Mouse (Mus musculus) neutrophil, adult 5-6 weeks (primary cell): ENCODE data around the gene Zfp358. TPM values are rescaled to one million over a fixed set of nuclear protein-coding genes. Genes with fewer than 3 reads are reported as not detected.

Experiments used
- ATAC-seq: fragments of 151-379, 151-347 bp; 2 replicates; pipeline ENCODE4 v1.8.0; 2017; ENCODE audit warnings: mild to moderate bottlenecking, moderate TSS enrichment; ENCODE audit not compliant: insufficient number of reproducible peaks, poor library complexity, low FRiP score, severe bottlenecking; ENCODE audit errors: extremely low read depth
- total RNA-seq: library from RNA; stranded (forward); fragments of 200-1000 nt; gene quantifications from 2 replicates; pipeline ENCODE4 v1.2.3, GENCODE M21; 2017

The Zfp358 gene
- total RNA-seq, 1 experiment from 2014 or later, result 3.6 TPM

DNA sequence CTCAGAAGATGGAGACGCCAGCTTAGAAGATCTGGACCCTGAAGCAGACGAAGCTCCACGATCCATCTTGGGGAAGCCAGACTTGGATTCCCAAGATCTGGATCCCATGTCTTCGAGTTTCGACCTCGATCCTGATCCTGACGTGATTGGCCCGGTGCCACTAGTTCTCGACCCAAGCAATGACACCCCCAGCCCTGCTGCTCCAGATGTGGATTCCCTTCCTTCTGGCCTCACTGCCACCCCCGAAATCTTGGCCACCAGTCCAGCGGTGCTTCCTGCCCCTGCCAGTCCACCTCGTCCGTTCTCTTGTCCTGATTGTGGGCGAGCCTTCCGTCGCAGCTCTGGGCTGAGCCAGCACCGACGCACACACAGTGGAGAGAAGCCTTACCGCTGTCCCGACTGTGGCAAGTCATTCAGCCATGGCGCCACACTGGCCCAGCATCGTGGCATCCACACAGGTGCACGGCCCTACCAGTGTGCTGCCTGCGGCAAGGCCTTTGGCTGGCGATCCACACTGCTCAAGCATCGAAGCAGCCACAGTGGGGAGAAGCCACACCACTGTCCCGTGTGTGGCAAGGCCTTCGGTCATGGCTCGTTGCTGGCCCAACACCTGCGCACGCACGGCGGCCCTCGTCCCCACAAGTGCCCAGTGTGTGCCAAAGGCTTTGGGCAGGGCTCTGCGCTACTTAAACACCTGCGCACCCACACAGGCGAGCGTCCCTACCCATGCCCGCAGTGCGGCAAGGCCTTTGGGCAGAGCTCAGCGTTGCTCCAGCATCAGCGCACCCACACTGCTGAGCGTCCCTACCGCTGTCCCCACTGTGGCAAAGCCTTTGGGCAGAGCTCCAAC is 2.9 kb downstream of the Zfp358 start:
- ATAC-seq, result no peak

- no peak for ATAC-seq
Measured at GRCm38 (mm10) chr8:3496428-3496748, 3.5 kb downstream of the Zfp358 start.

DNA sequence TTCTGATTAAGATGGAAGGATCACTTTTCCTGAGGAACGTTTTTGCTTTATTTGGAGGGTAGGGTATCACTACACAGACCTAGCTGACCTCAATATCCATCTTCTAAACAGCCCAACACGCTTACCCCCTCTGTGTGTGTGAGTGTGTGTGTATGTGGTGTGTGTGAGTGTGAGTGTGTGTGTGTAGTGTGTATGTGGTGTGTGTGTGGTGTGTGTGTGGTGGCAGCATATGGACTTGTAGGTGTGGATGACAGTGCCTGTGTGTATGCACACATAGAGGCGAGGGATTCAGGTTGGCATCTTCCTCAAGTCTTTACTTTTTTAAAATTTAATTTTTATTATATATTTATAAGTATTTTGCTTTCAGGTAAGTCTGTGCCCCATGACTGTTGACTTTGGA is 5.6 kb downstream of the Zfp358 start:
- ATAC-seq, result no peak

- ATAC-seq, result no peak
Measured at GRCm38 (mm10) chr8:3499751-3500150, 6.8 kb downstream of the Zfp358 start.

GRCm38 (mm10) chr8:3500235-3501090 is 7.5 kb downstream of the Zfp358 start, which contains the start of gene Mcoln1:
Mcoln1 (plus strand) TSS chr8:3500457.
- peak; percentile 67 for ATAC-seq

DNA sequence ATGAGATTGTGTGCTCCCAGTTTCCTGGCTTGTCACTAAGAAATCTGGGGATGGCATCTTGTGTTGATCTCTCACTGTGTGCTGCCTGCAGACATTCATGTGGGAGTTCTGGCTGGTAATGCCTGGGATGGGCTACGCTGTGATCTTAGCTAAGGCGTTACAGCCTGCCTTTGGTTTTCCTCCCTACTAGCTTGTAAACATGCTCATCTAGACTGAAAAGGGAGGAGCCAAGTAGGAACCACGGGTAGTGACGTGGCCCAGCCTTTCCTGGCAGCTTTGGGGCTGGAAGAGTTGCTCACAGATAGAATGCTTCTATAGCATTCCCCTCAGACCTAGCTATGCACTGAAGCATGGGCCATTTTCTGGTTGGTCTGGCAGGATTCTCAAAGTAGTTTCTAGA is 9.3 kb downstream of the Zfp358 start:
- no peak for ATAC-seq

DNA sequence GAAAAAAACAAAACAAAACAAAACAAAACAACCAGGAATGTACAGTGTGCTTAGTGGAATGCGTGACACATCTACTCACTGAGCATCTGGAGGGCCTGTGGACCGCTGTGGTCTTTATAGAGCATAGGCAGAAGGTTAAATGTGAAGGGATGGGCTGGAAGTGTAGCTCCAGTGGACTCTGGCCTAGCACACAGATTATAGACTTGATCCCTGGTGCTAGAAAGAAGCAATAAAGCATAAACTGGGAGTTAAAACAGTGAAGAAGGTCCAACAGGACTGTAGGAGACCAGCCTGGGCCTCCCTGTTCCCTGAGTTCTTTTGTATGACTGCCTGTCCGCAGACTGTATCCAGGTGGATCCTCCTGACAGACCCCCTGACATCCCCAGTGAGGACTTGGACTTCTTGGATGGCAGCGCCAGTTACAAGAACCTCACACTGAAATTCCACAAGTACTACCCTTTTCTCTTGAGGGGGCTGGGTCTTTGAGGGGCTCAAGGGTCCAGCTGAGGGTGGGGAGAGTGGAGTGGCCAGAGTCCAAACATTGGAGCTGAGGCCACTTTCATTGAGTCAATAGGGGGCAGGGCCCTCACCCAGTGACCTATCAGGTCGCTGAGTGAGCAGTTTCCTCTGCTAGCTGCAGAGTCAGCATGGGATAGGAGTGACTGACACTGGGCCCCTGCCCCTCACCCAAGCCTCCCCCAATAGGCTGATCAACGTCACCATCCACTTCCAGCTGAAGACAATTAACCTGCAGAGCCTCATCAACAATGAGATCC is 15.2 kb downstream of the Zfp358 start:
- ATAC-seq, result no peak

DNA sequence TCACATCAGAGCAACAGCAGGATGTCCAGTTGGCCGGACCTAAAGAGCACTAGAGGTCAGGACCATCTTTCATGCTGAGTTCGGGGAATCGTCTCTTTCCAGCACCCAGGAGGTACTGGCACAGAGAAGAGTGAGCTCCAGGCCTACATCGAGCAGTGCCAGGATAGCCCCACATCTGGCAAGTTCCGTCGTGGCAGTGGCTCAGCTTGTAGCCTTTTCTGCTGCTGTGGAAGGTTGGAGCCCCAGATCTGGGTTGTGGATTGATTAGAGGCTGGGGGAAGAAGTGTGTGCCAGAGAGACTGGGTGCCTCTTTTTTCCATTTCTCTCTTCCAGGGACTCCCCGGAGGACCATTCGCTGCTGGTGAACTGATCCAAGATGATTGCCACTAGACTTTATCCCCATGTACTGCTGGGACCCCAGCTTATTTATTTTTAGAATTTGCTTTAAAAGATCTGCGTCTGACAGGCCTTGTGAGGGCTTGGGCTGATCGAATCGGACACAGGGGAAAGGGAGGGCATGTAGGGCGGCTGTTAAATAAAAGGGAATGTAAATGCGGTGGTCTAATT is 21.8 kb downstream of the Zfp358 start:
- no peak for ATAC-seq

- peak; percentile 65 for ATAC-seq
Measured at GRCm38 (mm10) chr8:3515260-3515671, 22.3 kb downstream of the Zfp358 start, which contains the start of gene Pnpla6. Pnpla6 (plus strand) TSS chr8:3515384.

GRCm38 (mm10) chr8:3515771-3516417 is 23.0 kb downstream of the Zfp358 start:
- ATAC-seq, result peak; percentile 10; the same call in 1 of the 2 replicates

- peak; percentile 81 for ATAC-seq
Measured at GRCm38 (mm10) chr8:3516450-3517116, 23.6 kb downstream of the Zfp358 start.

- ATAC-seq, result no peak
Measured at GRCm38 (mm10) chr8:3517117-3517495, 24.2 kb downstream of the Zfp358 start.

- 0 out of 2 replicates have a peak, but pooled peaks have one; percentile 6 for ATAC-seq
Measured at GRCm38 (mm10) chr8:3522007-3522697, 29.2 kb downstream of the Zfp358 start.

DNA sequence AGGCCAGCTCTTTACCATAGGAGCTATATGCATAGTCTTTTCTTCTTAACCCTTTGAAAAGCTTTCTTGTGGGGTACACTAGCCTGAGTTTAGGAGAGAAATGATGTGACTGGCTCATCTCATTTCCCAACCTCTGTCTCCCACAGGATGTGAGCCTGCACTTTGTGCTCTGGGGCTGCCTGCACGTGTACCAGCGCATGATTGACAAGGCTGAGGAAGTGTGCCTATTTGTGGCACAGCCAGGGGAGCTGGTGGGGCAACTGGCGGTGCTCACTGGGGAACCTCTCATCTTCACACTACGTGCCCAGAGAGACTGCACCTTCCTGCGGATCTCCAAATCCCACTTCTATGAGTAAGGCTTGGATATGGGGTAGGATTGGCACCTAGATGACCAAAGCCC is 37.9 kb downstream of the Zfp358 start:
- no peak for ATAC-seq

DNA sequence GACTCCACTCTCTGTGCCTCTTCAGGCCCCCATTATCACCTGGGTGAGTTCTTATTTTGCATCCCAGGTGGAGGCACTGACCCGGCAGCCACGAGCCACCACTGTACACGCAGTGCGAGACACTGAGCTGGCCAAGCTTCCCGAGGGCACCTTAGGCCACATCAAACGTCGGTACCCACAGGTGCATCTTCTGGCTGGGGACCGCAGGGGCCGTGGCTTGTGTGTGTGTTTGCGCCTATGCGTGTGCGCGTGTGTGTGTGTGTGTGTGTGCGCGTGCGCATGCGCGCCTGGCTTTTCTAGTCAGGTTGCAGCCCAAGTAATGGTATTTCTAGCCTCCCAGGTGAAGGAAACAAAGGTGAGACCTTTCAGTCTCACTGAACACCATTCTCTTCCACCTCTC is 39.0 kb downstream of the Zfp358 start:
- ATAC-seq, result no peak

DNA sequence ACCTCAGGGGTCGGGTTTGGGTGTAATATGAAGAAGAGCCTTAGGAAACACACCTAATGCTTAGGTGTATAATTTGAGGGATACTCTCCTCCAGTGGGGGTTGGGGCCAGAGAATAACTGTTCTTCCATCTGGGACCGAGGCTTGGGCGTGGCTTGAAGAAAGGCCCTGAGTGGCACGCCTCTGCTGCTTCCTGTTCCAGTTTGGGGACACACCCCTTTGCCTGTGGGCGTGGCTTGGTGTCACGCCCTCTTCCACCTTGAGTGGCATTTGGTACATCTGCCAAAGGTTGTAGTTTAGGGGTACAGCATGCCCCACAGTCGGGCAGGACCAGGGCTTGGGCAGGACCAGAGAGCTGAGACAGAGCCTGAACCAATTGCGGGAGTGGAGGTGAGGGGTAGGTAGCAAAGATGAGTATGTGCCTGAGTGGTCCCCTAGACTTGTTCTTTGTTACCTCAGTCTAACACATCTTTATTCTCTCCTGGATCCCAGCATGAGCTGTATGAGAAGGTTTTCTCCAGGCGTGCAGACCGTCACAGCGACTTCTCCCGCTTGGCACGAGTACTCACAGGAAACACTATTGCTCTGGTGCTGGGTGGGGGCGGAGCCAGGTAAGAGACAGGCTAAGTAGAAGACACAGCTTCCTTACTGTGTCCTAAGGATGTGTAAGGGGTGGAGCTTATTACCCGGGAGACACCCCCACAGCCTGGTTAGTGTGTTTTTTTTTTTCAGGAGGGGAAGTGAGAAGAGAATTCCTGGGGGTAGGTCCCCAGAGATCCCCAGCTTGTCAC is 43.3 kb downstream of the Zfp358 start:
- no peak for ATAC-seq

- no peak for ATAC-seq
Measured at GRCm38 (mm10) chr8:3536940-3537339, 44.0 kb downstream of the Zfp358 start.
